Mouse (Mus musculus): ENCODE measurements around the gene Fstl4.

GRCm38 (mm10) chr11:53132406-53133035 lies 368.1 kb downstream of the Fstl4 start:
- TF ChIP-seq CTCF (IDR thresholded peaks at IDR 0.05; ENCODE audit: low read depth, low read length) = no peak
- TF ChIP-seq POLR2A (IDR thresholded peaks at IDR 0.05; ENCODE audit: borderline replicate concordance, low read depth, low read length) = no peak
